Mouse (Mus musculus) myocyte (in vitro differentiated cells): Measurements from ENCODE around the gene Pgp. TPM values are rescaled to one million over a fixed set of nuclear protein-coding genes. Genes with fewer than 3 reads are reported as not detected.
A peak's percentile ranks its signal among the peaks of the same experiment; 100 is the strongest.

ENCODE experiments used
- H3K27me3 ChIP-seq: one replicate; pipeline ENCODE4 v1.6.1; 2011; ENCODE audit not compliant: control insufficient read depth, insufficient read depth, insufficient read length
- H3K36me3 ChIP-seq: one replicate; pipeline ENCODE4 v1.6.1; 2011; ENCODE audit not compliant: control insufficient read depth, insufficient read depth
- H3K4me2 ChIP-seq: one replicate; pipeline ENCODE4 v1.6.1; 2011; ENCODE audit warnings: low read depth, control low read depth
- H3K4me3 ChIP-seq: one replicate; pipeline ENCODE4 v1.5.1; 2011; ENCODE audit warnings: mild to moderate bottlenecking, control low read depth, moderate library complexity
- H3K79me2 ChIP-seq: one replicate; pipeline ENCODE4 v1.6.1; 2011; ENCODE audit not compliant: control insufficient read depth, insufficient read depth
- H3ac ChIP-seq: one replicate; pipeline ENCODE4 v1.6.1; 2011; ENCODE audit not compliant: control insufficient read depth, insufficient read length
- CEBPB ChIP-seq: IDR thresholded peaks from 2 replicates; pipeline ENCODE4 v1.6.1; 2011; ENCODE audit warnings: mild to moderate bottlenecking, moderate library complexity; ENCODE audit not compliant: poor library complexity, insufficient read depth, severe bottlenecking
- E2F4 ChIP-seq: IDR thresholded peaks from one replicate; pipeline ENCODE4 v1.6.1; 2011; ENCODE audit warnings: mild to moderate bottlenecking, control low read depth, moderate library complexity; ENCODE audit not compliant: insufficient read depth
- MAX ChIP-seq: IDR thresholded peaks from one replicate; pipeline ENCODE4 v1.6.1; 2011; ENCODE audit warnings: low read depth, mild to moderate bottlenecking, control low read depth
- MYOD1 ChIP-seq, 3 experiments: IDR thresholded peaks; one replicate each; pipeline ENCODE4 v1.6.1; 2011; ENCODE audit warnings: control low read depth in 2 of 3, low read depth in 2 of 3, mild to moderate bottlenecking in 2 of 3, moderate library complexity in 1 of 3; ENCODE audit not compliant: insufficient read length in 2 of 3, control insufficient read depth in 1 of 3
- MYOG ChIP-seq, 3 experiments: IDR thresholded peaks; one replicate each; pipeline ENCODE4 v1.6.1; 2011; ENCODE audit warnings: control low read depth in 2 of 3, low read depth in 2 of 3, mild to moderate bottlenecking in 2 of 3; ENCODE audit not compliant: insufficient read length in 2 of 3, control insufficient read depth in 1 of 3, insufficient read depth in 1 of 3
- POLR2A ChIP-seq: IDR thresholded peaks from one replicate; pipeline ENCODE4 v1.6.1; 2011; ENCODE audit warnings: low read depth, mild to moderate bottlenecking, control low read depth, moderate library complexity; ENCODE audit not compliant: insufficient read length
- POLR2AphosphoS2 ChIP-seq: IDR thresholded peaks from one replicate; pipeline ENCODE4 v1.6.1; 2011; ENCODE audit warnings: low read depth, control low read depth; ENCODE audit not compliant: insufficient read length
- REST ChIP-seq: IDR thresholded peaks from one replicate; pipeline ENCODE4 v1.6.1; 2011; ENCODE audit warnings: mild to moderate bottlenecking, control low read depth, moderate library complexity; ENCODE audit not compliant: insufficient read depth, insufficient read length
- SRF ChIP-seq: IDR thresholded peaks from one replicate; pipeline ENCODE4 v1.6.1; 2011; ENCODE audit warnings: low read depth; ENCODE audit not compliant: control insufficient read depth, insufficient read length
- TCF12 ChIP-seq: IDR thresholded peaks from one replicate; pipeline ENCODE4 v1.6.1; 2011; ENCODE audit warnings: mild to moderate bottlenecking, control low read depth; ENCODE audit not compliant: poor library complexity, insufficient read depth, severe bottlenecking
- TCF3 ChIP-seq: IDR thresholded peaks from one replicate; pipeline ENCODE4 v1.6.1; 2011; ENCODE audit warnings: low read depth, control low read depth; ENCODE audit not compliant: insufficient read length
- USF1 ChIP-seq: IDR thresholded peaks from one replicate; pipeline ENCODE4 v1.6.1; 2011; ENCODE audit warnings: low read depth, mild to moderate bottlenecking, control low read depth, moderate library complexity
- polyA plus RNA-seq: library from polyadenylated mRNA; unstranded; fragments of >200 nt; fragmentation: generic; extraction: Trizol; gene quantifications from one replicate; pipeline ENCODE4 v1.2.1, GENCODE M21; 2012; ENCODE audit warnings: missing spikeins

The Pgp gene
- polyA plus RNA-seq, 1 experiment: 53.7 TPM

- Histone ChIP-seq H3K79me2 (no peaks in the 10 kb centered on the region), H3ac (no peak overlapping the region), H3K4me2 (no peak overlapping the region), H3K4me3 (no peak overlapping the region), H3K27me3 (no peaks in the 10 kb centered on the region), H3K36me3 (peaks cover 4% of the 10 kb centered on the region)
- no peak for TF ChIP-seq POLR2A
- TF ChIP-seq MAX: no peak
- TF ChIP-seq POLR2AphosphoS2: peak; percentile 26
- TF ChIP-seq MYOG (IDR thresholded peaks at IDR 0.05; ENCODE audit: control insufficient read depth in 1 of 3, insufficient read depth in 1 of 3, insufficient read length in 2 of 3, low read depth in 2 of 3): no peak
Observed at GRCm38 (mm10) chr17:24506332-24507070, 36.3 kb downstream of the Pgp start.

- Histone ChIP-seq H3ac (no peak overlapping the region), H3K4me2 (no peak overlapping the region), H3K79me2 (no peaks in the 10 kb centered on the region), H3K36me3 (peaks cover 4% of the 10 kb centered on the region), H3K27me3 (no peaks in the 10 kb centered on the region), H3K4me3 (no peak overlapping the region)
- TF ChIP-seq POLR2AphosphoS2: peak; percentile 83
- TF ChIP-seq MAX: no peak
- TF ChIP-seq E2F4: no peak
- TF ChIP-seq TCF3: no peak
- no peak for TF ChIP-seq REST
- TF ChIP-seq SRF: no peak
- no peak for TF ChIP-seq CEBPB
- TF ChIP-seq POLR2A: no peak
- no peak for TF ChIP-seq TCF12
- TF ChIP-seq MYOG (IDR thresholded peaks at IDR 0.05; ENCODE audit: control insufficient read depth in 1 of 3, insufficient read depth in 1 of 3, insufficient read length in 2 of 3, low read depth in 2 of 3): peak in 1 of 3 experiments; percentile 31
Observed at GRCm38 (mm10) chr17:24507129-24507664, 37.0 kb downstream of the Pgp start.

GRCm38 (mm10) chr17:24507806-24508460 lies 37.7 kb downstream of the Pgp start:
- no peak overlapping the region for H3K4me3 ChIP-seq
- no peak overlapping the region for H3K4me2 ChIP-seq
- H3K27me3 ChIP-seq: no peaks in the 10 kb centered on the region
- H3K79me2 ChIP-seq: no peaks in the 10 kb centered on the region
- H3K36me3 ChIP-seq: peaks cover 4% of the 10 kb centered on the region
- TF ChIP-seq MYOG (IDR thresholded peaks at IDR 0.05; ENCODE audit: control insufficient read depth in 1 of 3, insufficient read depth in 1 of 3, insufficient read length in 2 of 3, low read depth in 2 of 3): peak in 1 of 3 experiments; percentile 53
- TF ChIP-seq CEBPB: no peak
- TF ChIP-seq POLR2AphosphoS2: no peak
- TF ChIP-seq TCF3: no peak
- peak; percentile 53 to 90 (median 85) for TF ChIP-seq MYOD1 (IDR thresholded peaks at IDR 0.05; ENCODE audit: control insufficient read depth in 1 of 3, insufficient read length in 2 of 3, low read depth in 2 of 3)
- TF ChIP-seq TCF12: no peak
- TF ChIP-seq E2F4: no peak
- no peak for TF ChIP-seq POLR2A
- no peak overlapping the region for H3ac ChIP-seq

- no peak overlapping the region for H3K4me2 ChIP-seq
Observed at GRCm38 (mm10) chr17:24513609-24514008, 43.4 kb downstream of the Pgp start.

GRCm38 (mm10) chr17:24514270-24515257 lies 44.4 kb downstream of the Pgp start:
- Histone ChIP-seq H3ac (no peak overlapping the region), H3K36me3 (peaks cover 15% of the 10 kb centered on the region), H3K4me3 (no peak overlapping the region), H3K27me3 (no peaks in the 10 kb centered on the region), H3K79me2 (peaks cover 3% of the 10 kb centered on the region), H3K4me2 (no peak overlapping the region)
- TF ChIP-seq MYOD1 (IDR thresholded peaks at IDR 0.05; ENCODE audit: control insufficient read depth in 1 of 3, insufficient read length in 2 of 3, low read depth in 2 of 3): no peak
- TF ChIP-seq REST: no peak
- no peak for TF ChIP-seq MYOG (IDR thresholded peaks at IDR 0.05; ENCODE audit: control insufficient read depth in 1 of 3, insufficient read depth in 1 of 3, insufficient read length in 2 of 3, low read depth in 2 of 3)
- no peak for TF ChIP-seq POLR2A
- no peak for TF ChIP-seq POLR2AphosphoS2
- no peak for TF ChIP-seq CEBPB
- no peak for TF ChIP-seq E2F4
- TF ChIP-seq TCF12: no peak
- no peak for TF ChIP-seq MAX
- no peak for TF ChIP-seq TCF3

More at GRCm38 (mm10) chr17:24513609-24514008, 43.4 kb downstream of the Pgp start:
- H3K79me2 ChIP-seq: no peaks in the 10 kb centered on the region
- peaks cover 15% of the 10 kb centered on the region for H3K36me3 ChIP-seq
- H3K27me3 ChIP-seq: no peaks in the 10 kb centered on the region
- H3ac ChIP-seq: no peak overlapping the region
- TF ChIP-seq POLR2A (no peak), MYOD1 (IDR thresholded peaks at IDR 0.05; ENCODE audit: control insufficient read depth in 1 of 3, insufficient read length in 2 of 3, low read depth in 2 of 3) (no peak), CEBPB (no peak), E2F4 (no peak), TCF12 (no peak), USF1 (no peak)
- no peak overlapping the region for H3K4me3 ChIP-seq
